Mouse (Mus musculus) NIH3T3 (cell line): ENCODE data around the gene Olfr1354.
"Not testable (repeated sequence)": the region's sequence is repeated elsewhere in the genome, so short reads cannot be mapped to it uniquely, and the experiment has no call there.

ENCODE experiments used
- DNase-seq: peaks from one replicate; pipeline ENCODE4 v3.0.0-alpha.2; 2012; ENCODE audit warnings: low read depth

The Olfr1354 gene

GRCm38 (mm10) chr10:78912871-78913270 is at the start of gene Olfr1354:
Olfr1354 (plus strand) TSS chr10:78913171.
- not testable (repeated sequence) for DNase-seq

GRCm38 (mm10) chr10:78875240-78875639 is 37.7 kb upstream of the Olfr1354 start, which contains the start of gene Olfr1355:
Olfr1355 (plus strand) TSS chr10:78875540.
- no peak for DNase-seq

- DNase-seq: not testable (repeated sequence)
These were observed 37.4 kb downstream of the Olfr1354 start, which contains the start of gene Olfr8 for GRCm38 (mm10) chr10:78950336-78950735. Olfr8 (plus strand) TSS chr10:78950636.

- not testable (repeated sequence) for DNase-seq
These were observed 50.0 kb downstream of the Olfr1354 start, which contains the start of gene Olfr1353 for GRCm38 (mm10) chr10:78963009-78963408. Olfr1353 (plus strand) TSS chr10:78963309.
